Mouse (Mus musculus) limb, embryonic 14.5 days (tissue): ENCODE measurements around the gene Camk1. TPM values are rescaled to one million over a fixed set of nuclear protein-coding genes. Genes with fewer than 3 reads are reported as not detected.

Source experiments
- ATAC-seq: fragments of 200-750 bp; cut with Nextera tagmentation; 2 replicates; pipeline ENCODE4 v1.8.0; 2017; ENCODE audit warnings: low read depth, moderate number of reproducible peaks, moderate TSS enrichment; ENCODE audit not compliant: low FRiP score
- DNase-seq: peaks from one replicate; pipeline ENCODE4 v3.0.0-alpha.2; 2015; ENCODE audit warnings: low spot score
- H3K27ac ChIP-seq: fragments of 300-500 bp; sonication (generic); replicated peaks from 2 replicates; pipeline ENCODE4 v1.5.1; 2014; ENCODE audit warnings: low read depth, mild to moderate bottlenecking, low read length, moderate library complexity, mixed read lengths
- H3K27me3 ChIP-seq: fragments of 300-500 bp; sonication (generic); 2 replicates; pipeline ENCODE4 v1.6.1; 2014; ENCODE audit warnings: low read length, mixed read lengths; ENCODE audit not compliant: control insufficient read depth, insufficient read depth
- H3K36me3 ChIP-seq: fragments of 300-500 bp; sonication (generic); 2 replicates; pipeline ENCODE4 v1.6.1; 2014; ENCODE audit warnings: mild to moderate bottlenecking, low read length, moderate library complexity, mixed read lengths; ENCODE audit not compliant: control insufficient read depth, insufficient read depth
- H3K4me1 ChIP-seq: fragments of 300-500 bp; sonication (generic); 2 replicates; pipeline ENCODE4 v1.6.1; 2014; ENCODE audit warnings: antibody characterized with exemption, low read length, mixed read lengths; ENCODE audit not compliant: control insufficient read depth, insufficient read depth
- H3K4me2 ChIP-seq: fragments of 300-500 bp; sonication (generic); replicated peaks from 2 replicates; pipeline ENCODE4 v1.6.1; 2014; ENCODE audit warnings: low read depth, mild to moderate bottlenecking, low read length, moderate library complexity; ENCODE audit not compliant: severe bottlenecking
- H3K4me3 ChIP-seq: fragments of 300-500 bp; sonication (generic); replicated peaks from 2 replicates; pipeline ENCODE4 v1.5.1; 2014; ENCODE audit warnings: low read length
- H3K9ac ChIP-seq: fragments of 300-500 bp; sonication (generic); 2 replicates; pipeline ENCODE4 v1.6.1; 2014; ENCODE audit warnings: mild to moderate bottlenecking, low read depth, low read length, moderate library complexity; ENCODE audit not compliant: severe bottlenecking
- H3K9me3 ChIP-seq: fragments of 300-500 bp; sonication (generic); 2 replicates; pipeline ENCODE4 v1.6.1; 2016; ENCODE audit warnings: low read length; ENCODE audit not compliant: control insufficient read depth
- POLR2A ChIP-seq: fragments of 200-500 bp; IDR thresholded peaks from 2 replicates; pipeline ENCODE4 v1.8.0; 2012; ENCODE audit warnings: inconsistent platforms, mild to moderate bottlenecking, moderate library complexity, borderline replicate concordance; ENCODE audit not compliant: insufficient read depth, insufficient read length; ENCODE audit errors: extremely low read depth
- WGBS: fragments of 180-500 bp; shearing (Covaris S2); extraction: QIAGEN DNeasy Blood & Tissue Kit; methylation state at CpG from one replicate; pipeline ENCODE4 v1.1.7; 2014; 5-methylcytosine and 5-hydroxymethylcytosine counted together
- polyA plus RNA-seq, 2 experiments: library from polyadenylated mRNA; depleted of rRNA in 1 of 2; stranded (reverse) in 1 of 2; unstranded in 1 of 2; fragments of >200 nt; fragmentation: Nextera tagmentation in 1 of 2; extraction: Ambion mirVana in 1 of 2; gene quantifications; 2 replicates each; pipeline versions ENCODE4 v1.2.1 to v1.2.3; 2012 to 2014

The Camk1 gene
- polyA plus RNA-seq (2012; rRNA removed) (69.0 and 70.6 TPM in 2 replicates), polyA plus RNA-seq (2014; fragmentation: Nextera tagmentation; extraction: Ambion mirVana) (98.4 and 105 TPM in 2 replicates)

- peak within 1 kb of the TSS; percentile 33; the same call in 1 of the 2 replicates for H3K27ac ChIP-seq
- peaks cover 19% of the 10 kb centered on the region for H3K36me3 ChIP-seq
- no peaks in the 10 kb centered on the region for H3K27me3 ChIP-seq
- no peaks in the 10 kb centered on the region for H3K9me3 ChIP-seq
- DNase-seq (peak; percentile 52), ATAC-seq (peak; percentile 85)
- WGBS: 26% methylated on average over 18 of the region's 32 CpGs
- H3K4me2 ChIP-seq: peak within 1 kb of the TSS; percentile 63
- TF ChIP-seq POLR2A: 0 out of 2 replicates have a peak, but pooled peaks have one; percentile 51
- H3K4me3 ChIP-seq: peak within 1 kb of the TSS; percentile 63
- H3K9ac ChIP-seq: peak within 1 kb of the TSS; percentile 87
- H3K4me1 ChIP-seq: peaks cover 15% of the 10 kb centered on the region
Observed at GRCm38 (mm10) chr6:113343177-113344092, at the start of gene Camk1. Gene Camk1 (minus strand): TSS chr6:113343984.

GRCm38 (mm10) chr6:113392387-113393071, 48.7 kb upstream of the Camk1 start:
- WGBS: 2% methylated on average over 42 of the region's 51 CpGs
- ATAC-seq (peak; percentile 64), DNase-seq (peak; percentile 21)
- 0 out of 2 replicates have a peak, but pooled peaks have one; percentile 27 for TF ChIP-seq POLR2A
- Histone ChIP-seq H3K9me3 (no peaks in the 10 kb centered on the region), H3K27ac (peak overlapping the region; percentile 19; the same call in 1 of the 2 replicates), H3K36me3 (peaks cover 42% of the 10 kb centered on the region), H3K4me3 (peak overlapping the region; percentile 44), H3K4me1 (no peaks in the 10 kb centered on the region), H3K9ac (peak overlapping the region; percentile 73), H3K4me2 (peak overlapping the region; percentile 89), H3K27me3 (no peaks in the 10 kb centered on the region)

GRCm38 (mm10) chr6:113392015-113392386, 48.2 kb upstream of the Camk1 start:
- no peak for TF ChIP-seq POLR2A
- ATAC-seq (peak; percentile 7; the same call in 1 of the 2 replicates), DNase-seq (no peak)
- Histone ChIP-seq H3K9ac (peak overlapping the region; percentile 73), H3K27ac (no peak overlapping the region; the same call in 1 of the 2 replicates), H3K36me3 (peaks cover 47% of the 10 kb centered on the region), H3K9me3 (no peaks in the 10 kb centered on the region), H3K4me1 (no peaks in the 10 kb centered on the region), H3K27me3 (no peaks in the 10 kb centered on the region), H3K4me3 (peak overlapping the region; percentile 44), H3K4me2 (peak overlapping the region; percentile 89)
- WGBS: 26% methylated on average over 10 of the region's 10 CpGs

GRCm38 (mm10) chr6:113390715-113391114, 46.9 kb upstream of the Camk1 start:
- Histone ChIP-seq H3K36me3 (peaks cover 58% of the 10 kb centered on the region), H3K9me3 (no peaks in the 10 kb centered on the region), H3K27me3 (no peaks in the 10 kb centered on the region), H3K4me1 (no peaks in the 10 kb centered on the region), H3K4me2 (no peak overlapping the region), H3K4me3 (no peak overlapping the region), H3K9ac (no peak overlapping the region), H3K27ac (no peak overlapping the region)
- WGBS: 96% methylated on average over 3 of the region's 3 CpGs
- no peak for TF ChIP-seq POLR2A
- no peak for ATAC-seq
- DNase-seq: no peak

GRCm38 (mm10) chr6:113388960-113389359, 45.2 kb upstream of the Camk1 start, which contains the start of gene Ttll3:
Gene Ttll3 (plus strand): TSS chr6:113389260.
- DNase-seq (no peak), ATAC-seq (no peak)
- H3K27me3 ChIP-seq: no peaks in the 10 kb centered on the region
- no peaks in the 10 kb centered on the region for H3K4me1 ChIP-seq
- no peak within 1 kb of the TSS for H3K4me3 ChIP-seq
- peaks cover 72% of the 10 kb centered on the region for H3K36me3 ChIP-seq
- no peak within 1 kb of the TSS for H3K27ac ChIP-seq
- no peak within 1 kb of the TSS for H3K9ac ChIP-seq
- no peak for TF ChIP-seq POLR2A
- no peak within 1 kb of the TSS for H3K4me2 ChIP-seq
- 67% methylated on average over 8 of the region's 8 CpGs for WGBS
- no peaks in the 10 kb centered on the region for H3K9me3 ChIP-seq
